Mouse (Mus musculus): Measurements from ENCODE around the gene P2rx7. TPM values are rescaled to one million over a fixed set of nuclear protein-coding genes. Genes with fewer than 3 reads are reported as not detected.
"Not testable (repeated sequence)": the region's sequence is repeated elsewhere in the genome, so short reads cannot be mapped to it uniquely, and the experiment has no call there.

The P2rx7 gene
- total RNA-seq, 1 experiment from 2014 or later = 4.8 TPM

- peak; percentile 71 to 74 for ATAC-seq (replicated peaks in 1 of 2; ENCODE audit: insufficient read depth in 1 of 2, low FRiP score in 2 of 2, low TSS enrichment in 1 of 2, low read depth in 1 of 2, poor library complexity in 2 of 2, severe bottlenecking in 2 of 2)
Observed at GRCm38 (mm10) chr5:122639517-122639916, 4.2 kb upstream of the P2rx7 start.

GRCm38 (mm10) chr5:122639986-122640385 lies 3.7 kb upstream of the P2rx7 start:
- ATAC-seq (replicated peaks in 1 of 2; ENCODE audit: insufficient read depth in 1 of 2, low FRiP score in 2 of 2, low TSS enrichment in 1 of 2, low read depth in 1 of 2, poor library complexity in 2 of 2, severe bottlenecking in 2 of 2) = no peak

- ATAC-seq (replicated peaks in 1 of 2; ENCODE audit: insufficient read depth in 1 of 2, low FRiP score in 2 of 2, low TSS enrichment in 1 of 2, low read depth in 1 of 2, poor library complexity in 2 of 2, severe bottlenecking in 2 of 2) = peak; percentile 79 to 82
Observed at GRCm38 (mm10) chr5:122644111-122644607, 448 bp downstream of the P2rx7 start.

GRCm38 (mm10) chr5:122645290-122645689 lies 1.6 kb downstream of the P2rx7 start:
- peak; percentile 47 to 58; a peak in 3 of 4 replicates for ATAC-seq (replicated peaks in 1 of 2; ENCODE audit: insufficient read depth in 1 of 2, low FRiP score in 2 of 2, low TSS enrichment in 1 of 2, low read depth in 1 of 2, poor library complexity in 2 of 2, severe bottlenecking in 2 of 2)

GRCm38 (mm10) chr5:122646050-122646449 lies 2.3 kb downstream of the P2rx7 start:
- no peak for ATAC-seq (replicated peaks in 1 of 2; ENCODE audit: insufficient read depth in 1 of 2, low FRiP score in 2 of 2, low TSS enrichment in 1 of 2, low read depth in 1 of 2, poor library complexity in 2 of 2, severe bottlenecking in 2 of 2)

GRCm38 (mm10) chr5:122647256-122647924 lies 3.7 kb downstream of the P2rx7 start:
- ATAC-seq (replicated peaks in 1 of 2; ENCODE audit: insufficient read depth in 1 of 2, low FRiP score in 2 of 2, low TSS enrichment in 1 of 2, low read depth in 1 of 2, poor library complexity in 2 of 2, severe bottlenecking in 2 of 2) = no peak

- ATAC-seq (replicated peaks in 1 of 2; ENCODE audit: insufficient read depth in 1 of 2, low FRiP score in 2 of 2, low TSS enrichment in 1 of 2, low read depth in 1 of 2, poor library complexity in 2 of 2, severe bottlenecking in 2 of 2) = not testable (repeated sequence)
Observed at GRCm38 (mm10) chr5:122647952-122648374, 4.3 kb downstream of the P2rx7 start.

- no peak for ATAC-seq (replicated peaks in 1 of 2; ENCODE audit: insufficient read depth in 1 of 2, low FRiP score in 2 of 2, low TSS enrichment in 1 of 2, low read depth in 1 of 2, poor library complexity in 2 of 2, severe bottlenecking in 2 of 2)
Observed at GRCm38 (mm10) chr5:122649264-122649663, 5.6 kb downstream of the P2rx7 start.

- ATAC-seq (replicated peaks in 1 of 2; ENCODE audit: insufficient read depth in 1 of 2, low FRiP score in 2 of 2, low TSS enrichment in 1 of 2, low read depth in 1 of 2, poor library complexity in 2 of 2, severe bottlenecking in 2 of 2) = no peak
Observed at GRCm38 (mm10) chr5:122650100-122650499, 6.4 kb downstream of the P2rx7 start.

- peak; percentile 59 to 63 for ATAC-seq (replicated peaks in 1 of 2; ENCODE audit: insufficient read depth in 1 of 2, low FRiP score in 2 of 2, low TSS enrichment in 1 of 2, low read depth in 1 of 2, poor library complexity in 2 of 2, severe bottlenecking in 2 of 2)
Observed at GRCm38 (mm10) chr5:122652506-122652905, 8.8 kb downstream of the P2rx7 start.

- ATAC-seq (replicated peaks in 1 of 2; ENCODE audit: insufficient read depth in 1 of 2, low FRiP score in 2 of 2, low TSS enrichment in 1 of 2, low read depth in 1 of 2, poor library complexity in 2 of 2, severe bottlenecking in 2 of 2) = peak in 1 of 2 experiments; percentile 48; a peak in 2 of 4 replicates
Observed at GRCm38 (mm10) chr5:122653112-122653445, 9.4 kb downstream of the P2rx7 start.

GRCm38 (mm10) chr5:122653446-122654267 lies 9.9 kb downstream of the P2rx7 start:
- ATAC-seq (replicated peaks in 1 of 2; ENCODE audit: insufficient read depth in 1 of 2, low FRiP score in 2 of 2, low TSS enrichment in 1 of 2, low read depth in 1 of 2, poor library complexity in 2 of 2, severe bottlenecking in 2 of 2) = peak; percentile 56 to 77

- no peak for ATAC-seq (replicated peaks in 1 of 2; ENCODE audit: insufficient read depth in 1 of 2, low FRiP score in 2 of 2, low TSS enrichment in 1 of 2, low read depth in 1 of 2, poor library complexity in 2 of 2, severe bottlenecking in 2 of 2)
Observed at GRCm38 (mm10) chr5:122654268-122654573, 10.5 kb downstream of the P2rx7 start.

- ATAC-seq (replicated peaks in 1 of 2; ENCODE audit: insufficient read depth in 1 of 2, low FRiP score in 2 of 2, low TSS enrichment in 1 of 2, low read depth in 1 of 2, poor library complexity in 2 of 2, severe bottlenecking in 2 of 2) = no peak
Observed at GRCm38 (mm10) chr5:122656808-122657207, 13.1 kb downstream of the P2rx7 start.

- no peak; a peak in 1 of 4 replicates for ATAC-seq (replicated peaks in 1 of 2; ENCODE audit: insufficient read depth in 1 of 2, low FRiP score in 2 of 2, low TSS enrichment in 1 of 2, low read depth in 1 of 2, poor library complexity in 2 of 2, severe bottlenecking in 2 of 2)
Observed at GRCm38 (mm10) chr5:122662501-122662900, 18.8 kb downstream of the P2rx7 start.

- no peak for ATAC-seq (replicated peaks in 1 of 2; ENCODE audit: insufficient read depth in 1 of 2, low FRiP score in 2 of 2, low TSS enrichment in 1 of 2, low read depth in 1 of 2, poor library complexity in 2 of 2, severe bottlenecking in 2 of 2)
Observed at GRCm38 (mm10) chr5:122665036-122665435, 21.3 kb downstream of the P2rx7 start.

- peak; percentile 70 to 74 for ATAC-seq (replicated peaks in 1 of 2; ENCODE audit: insufficient read depth in 1 of 2, low FRiP score in 2 of 2, low TSS enrichment in 1 of 2, low read depth in 1 of 2, poor library complexity in 2 of 2, severe bottlenecking in 2 of 2)
Observed at GRCm38 (mm10) chr5:122668981-122669897, 25.5 kb downstream of the P2rx7 start.

All from hematopoietic stem cell, adult 5-6 weeks (primary cell).